Mouse (Mus musculus): ENCODE data around the gene Mipol1. TPM values are rescaled to one million over a fixed set of nuclear protein-coding genes. Genes with fewer than 3 reads are reported as not detected.

Gene Mipol1
- polyA plus RNA-seq, 1 experiment from 2014 or later: 5.0 TPM

DNA sequence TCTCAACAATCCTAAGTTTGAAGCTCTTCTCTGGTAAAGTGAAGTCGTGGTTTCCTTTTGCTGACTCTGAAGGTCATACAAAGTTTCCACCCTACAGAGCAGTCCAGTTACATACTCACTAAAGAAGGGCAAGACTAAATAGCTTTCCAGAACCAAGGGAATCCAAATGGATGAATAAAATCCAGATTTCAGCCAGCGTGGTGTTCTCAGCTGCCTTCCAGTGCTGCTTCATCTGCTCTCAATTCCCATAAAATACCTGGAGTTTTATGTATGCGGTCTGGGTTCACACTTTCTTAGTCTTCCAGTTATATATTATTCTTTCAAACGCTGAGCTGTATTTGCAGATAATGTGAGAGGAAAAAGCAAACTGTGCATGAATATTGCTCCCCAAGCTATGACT lies 280.9 kb downstream of the Mipol1 start:
- no peak overlapping the region for H3K27ac ChIP-seq (replicated peaks; ENCODE audit: low read depth, low read length)
- H3K9me3 ChIP-seq (ENCODE audit: control insufficient read depth, low read length): no peaks in the 10 kb centered on the region
- no peak for ATAC-seq (ENCODE audit: low FRiP score, low TSS enrichment)
- H3K36me3 ChIP-seq (ENCODE audit: control insufficient read depth, insufficient read depth, low read length): no peaks in the 10 kb centered on the region
- DNase-seq: no peak
- no peak overlapping the region for H3K9ac ChIP-seq (replicated peaks; ENCODE audit: low read length)
- no peak overlapping the region for H3K4me3 ChIP-seq (replicated peaks; ENCODE audit: low read depth, low read length)
- 91% methylated on average over 4 of the region's 4 CpGs for WGBS
- no peaks in the 10 kb centered on the region for H3K4me1 ChIP-seq (ENCODE audit: control insufficient read depth, insufficient read depth, low read length)
- H3K4me2 ChIP-seq (ENCODE audit: low read length): no peak overlapping the region
- H3K27me3 ChIP-seq (ENCODE audit: control insufficient read depth, insufficient read depth, low read length): no peaks in the 10 kb centered on the region

DNA sequence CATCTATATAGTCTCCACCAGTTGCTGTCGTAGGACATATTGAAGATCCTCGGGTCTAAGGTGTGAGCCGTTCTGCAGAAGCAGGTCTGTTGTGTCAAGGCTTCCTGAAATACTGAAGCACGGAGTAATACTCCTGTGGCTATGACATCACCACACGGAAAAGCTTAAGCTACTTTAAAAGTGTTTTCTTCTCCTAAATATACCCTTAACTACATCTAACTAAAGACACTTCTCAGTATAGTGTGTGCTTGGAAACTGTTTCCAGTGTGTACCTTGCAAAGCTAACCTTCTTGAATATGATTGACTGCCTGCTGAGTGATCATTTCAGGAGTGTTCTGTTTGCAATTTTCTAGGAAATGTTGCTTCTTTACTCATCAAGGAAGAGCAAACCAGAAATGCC lies 281.3 kb downstream of the Mipol1 start:
- 92% methylated on average over 5 of the region's 5 CpGs for WGBS
- H3K27me3 ChIP-seq (ENCODE audit: control insufficient read depth, insufficient read depth, low read length): no peaks in the 10 kb centered on the region

DNA sequence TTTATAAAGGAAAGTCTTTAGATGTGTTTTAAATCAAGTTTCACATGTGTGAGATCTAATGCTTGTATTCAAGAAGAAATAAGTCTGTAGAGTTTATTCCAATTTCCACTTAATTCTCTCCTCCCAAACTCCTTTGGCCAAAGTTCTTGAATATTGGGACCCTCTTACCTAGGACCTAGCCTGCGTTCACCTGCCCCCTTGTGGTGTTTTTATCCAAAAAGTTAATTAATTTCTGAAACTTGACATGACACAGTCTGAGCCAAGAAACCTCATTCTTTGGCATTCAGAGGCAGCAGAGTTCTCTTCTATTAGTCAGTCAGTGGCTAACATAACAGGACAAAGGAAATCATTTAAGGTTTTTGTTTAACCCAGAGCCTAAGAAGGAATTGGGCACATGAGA lies 284.3 kb downstream of the Mipol1 start:
- no peak overlapping the region for H3K27ac ChIP-seq (replicated peaks; ENCODE audit: low read depth, low read length)
- H3K27me3 ChIP-seq (ENCODE audit: control insufficient read depth, insufficient read depth, low read length): no peaks in the 10 kb centered on the region
- no peak overlapping the region for H3K4me3 ChIP-seq (replicated peaks; ENCODE audit: low read depth, low read length)
- H3K9me3 ChIP-seq (ENCODE audit: control insufficient read depth, low read length): no peaks in the 10 kb centered on the region
- no peak overlapping the region for H3K9ac ChIP-seq (replicated peaks; ENCODE audit: low read length)
- DNase-seq (no peak), ATAC-seq (ENCODE audit: low FRiP score, low TSS enrichment) (no peak)
- WGBS: 57% methylated on average over 1 of the region's 1 CpGs
- H3K4me2 ChIP-seq (ENCODE audit: low read length): no peak overlapping the region
- H3K4me1 ChIP-seq (ENCODE audit: control insufficient read depth, insufficient read depth, low read length): no peaks in the 10 kb centered on the region
- no peaks in the 10 kb centered on the region for H3K36me3 ChIP-seq (ENCODE audit: control insufficient read depth, insufficient read depth, low read length)

More for the DNA sequence above, 281.3 kb downstream of the Mipol1 start:
- Histone ChIP-seq H3K4me1 (ENCODE audit: control insufficient read depth, insufficient read depth, low read length) (no peaks in the 10 kb centered on the region), H3K4me3 (replicated peaks; ENCODE audit: low read depth, low read length) (no peak overlapping the region), H3K27ac (replicated peaks; ENCODE audit: low read depth, low read length) (no peak overlapping the region), H3K9me3 (ENCODE audit: control insufficient read depth, low read length) (no peaks in the 10 kb centered on the region), H3K36me3 (ENCODE audit: control insufficient read depth, insufficient read depth, low read length) (no peaks in the 10 kb centered on the region), H3K9ac (replicated peaks; ENCODE audit: low read length) (no peak overlapping the region), H3K4me2 (ENCODE audit: low read length) (no peak overlapping the region)
- no peak for ATAC-seq (ENCODE audit: low FRiP score, low TSS enrichment)
- no peak for DNase-seq

DNA sequence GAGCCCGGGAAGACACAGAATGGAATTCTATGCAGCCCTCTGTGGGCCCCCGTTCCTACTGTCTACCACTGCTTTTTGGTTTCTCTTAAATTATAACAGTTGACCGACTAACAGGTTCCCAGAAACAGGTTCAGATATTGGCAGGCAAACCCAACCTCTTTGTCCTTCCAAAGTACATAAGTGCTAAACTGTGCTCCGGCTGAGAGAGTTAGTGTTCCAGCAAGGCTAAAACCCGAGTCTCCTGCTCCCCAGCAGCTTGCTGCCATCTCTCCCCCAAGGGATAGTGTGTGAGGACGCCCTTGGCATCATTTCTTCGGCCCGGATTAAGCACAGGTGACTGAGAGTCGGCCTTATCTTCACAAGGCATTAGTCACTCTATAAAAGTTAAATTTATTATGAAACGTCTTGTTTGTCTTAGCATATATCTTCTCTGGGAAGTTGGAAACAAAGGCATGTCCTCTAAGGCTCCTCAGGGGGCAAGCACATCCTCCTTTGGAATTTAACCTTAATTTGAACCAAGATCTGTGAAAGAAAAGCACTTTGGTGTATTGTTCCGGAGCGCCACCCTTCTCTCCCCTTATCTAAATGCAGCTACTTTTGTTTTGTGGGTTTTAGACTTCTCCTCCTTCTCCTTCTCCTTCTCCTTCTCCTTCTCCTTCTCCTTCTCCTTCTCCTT lies 285.6 kb downstream of the Mipol1 start:
- DNase-seq: no peak
- H3K4me3 ChIP-seq (replicated peaks; ENCODE audit: low read depth, low read length): no peak overlapping the region
- H3K9ac ChIP-seq (replicated peaks; ENCODE audit: low read length): no peak overlapping the region
- ATAC-seq (ENCODE audit: low FRiP score, low TSS enrichment): no peak
- no peak overlapping the region for H3K27ac ChIP-seq (replicated peaks; ENCODE audit: low read depth, low read length)
- no peaks in the 10 kb centered on the region for H3K27me3 ChIP-seq (ENCODE audit: control insufficient read depth, insufficient read depth, low read length)
- WGBS: 44% methylated on average over 12 of the region's 12 CpGs
- no peaks in the 10 kb centered on the region for H3K4me1 ChIP-seq (ENCODE audit: control insufficient read depth, insufficient read depth, low read length)
- no peaks in the 10 kb centered on the region for H3K9me3 ChIP-seq (ENCODE audit: control insufficient read depth, low read length)
- no peak overlapping the region for H3K4me2 ChIP-seq (ENCODE audit: low read length)
- H3K36me3 ChIP-seq (ENCODE audit: control insufficient read depth, insufficient read depth, low read length): no peaks in the 10 kb centered on the region

DNA sequence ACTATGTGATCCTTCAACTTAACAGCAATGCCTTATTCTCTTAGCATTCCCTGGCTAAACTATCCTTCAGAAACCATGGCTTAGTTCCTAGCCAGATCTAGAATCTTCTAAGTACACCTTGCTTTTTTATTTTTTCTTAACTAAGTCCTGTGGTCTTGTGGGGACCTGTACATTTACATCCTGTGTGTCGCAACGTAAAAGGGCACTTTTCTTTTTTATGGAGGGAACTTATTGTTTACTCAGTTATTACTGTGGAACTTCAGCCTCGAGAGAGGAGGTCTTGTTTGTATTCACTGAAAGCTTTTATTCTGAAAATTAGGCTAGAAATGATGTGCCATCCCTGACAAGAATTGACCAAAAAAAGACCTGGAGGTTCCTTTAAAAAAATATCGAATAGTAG lies 298.1 kb downstream of the Mipol1 start:
- Histone ChIP-seq H3K27ac (replicated peaks; ENCODE audit: low read depth, low read length) (no peak overlapping the region), H3K36me3 (ENCODE audit: control insufficient read depth, insufficient read depth, low read length) (no peaks in the 10 kb centered on the region), H3K9ac (replicated peaks; ENCODE audit: low read length) (no peak overlapping the region), H3K9me3 (ENCODE audit: control insufficient read depth, low read length) (no peaks in the 10 kb centered on the region), H3K4me3 (replicated peaks; ENCODE audit: low read depth, low read length) (no peak overlapping the region), H3K27me3 (ENCODE audit: control insufficient read depth, insufficient read depth, low read length) (peaks cover 58% of the 10 kb centered on the region), H3K4me1 (ENCODE audit: control insufficient read depth, insufficient read depth, low read length) (no peaks in the 10 kb centered on the region), H3K4me2 (ENCODE audit: low read length) (no peak overlapping the region)
- no peak for DNase-seq
- no peak for ATAC-seq (ENCODE audit: low FRiP score, low TSS enrichment)
- 85% methylated on average over 4 of the region's 4 CpGs for WGBS

DNA sequence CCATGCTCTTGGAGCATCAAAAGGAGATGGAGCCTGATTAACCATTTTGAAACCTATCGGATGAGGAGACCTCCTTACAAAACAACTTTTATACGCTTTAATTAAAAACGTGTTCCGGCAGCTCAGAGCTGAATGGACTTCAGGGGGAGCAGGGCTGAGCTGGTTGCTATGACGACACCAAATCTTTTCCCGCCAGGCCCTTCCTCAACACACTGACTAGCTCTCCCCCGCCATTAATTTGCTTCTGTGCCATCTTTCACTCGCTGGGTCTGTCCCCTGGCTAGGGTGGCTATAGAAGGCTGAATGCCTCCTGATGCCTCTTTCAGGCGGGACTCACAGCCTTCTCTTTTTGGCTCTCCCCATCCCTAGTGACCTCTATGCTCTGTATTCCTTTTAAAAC lies 300.2 kb downstream of the Mipol1 start:
- Histone ChIP-seq H3K4me1 (ENCODE audit: control insufficient read depth, insufficient read depth, low read length) (peaks cover 3% of the 10 kb centered on the region; the same call in 1 of the 2 replicates), H3K4me3 (replicated peaks; ENCODE audit: low read depth, low read length) (no peak overlapping the region), H3K9ac (replicated peaks; ENCODE audit: low read length) (no peak overlapping the region), H3K4me2 (ENCODE audit: low read length) (no peak overlapping the region), H3K27me3 (ENCODE audit: control insufficient read depth, insufficient read depth, low read length) (peaks cover 79% of the 10 kb centered on the region), H3K27ac (replicated peaks; ENCODE audit: low read depth, low read length) (no peak overlapping the region), H3K36me3 (ENCODE audit: control insufficient read depth, insufficient read depth, low read length) (no peaks in the 10 kb centered on the region), H3K9me3 (ENCODE audit: control insufficient read depth, low read length) (no peaks in the 10 kb centered on the region)
- DNase-seq (peak; percentile 70), ATAC-seq (ENCODE audit: low FRiP score, low TSS enrichment) (0 out of 2 replicates have a peak, but pooled peaks have one; percentile 43)
- WGBS: 2% methylated on average over 9 of the region's 9 CpGs

DNA sequence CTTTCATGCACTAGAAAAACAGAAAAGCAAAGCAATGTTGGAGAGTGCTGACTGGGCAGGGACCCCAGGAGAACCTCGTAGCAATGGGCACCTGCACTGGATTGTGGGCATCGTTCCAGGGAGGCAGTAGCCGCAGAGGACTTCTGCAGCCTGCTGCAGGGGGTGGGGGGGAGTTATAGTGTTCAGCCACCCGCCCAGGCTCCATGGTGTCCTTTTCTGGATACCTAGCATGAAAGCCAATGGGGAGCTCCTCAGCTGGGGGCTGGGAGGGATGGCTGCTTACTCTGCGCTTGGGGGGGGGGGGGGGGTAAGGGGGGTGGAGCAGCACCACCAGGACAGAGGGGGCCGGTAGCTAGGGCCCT lies 304.3 kb downstream of the Mipol1 start:
- Histone ChIP-seq H3K4me3 (replicated peaks; ENCODE audit: low read depth, low read length) (no peak overlapping the region), H3K9ac (replicated peaks; ENCODE audit: low read length) (no peak overlapping the region), H3K4me1 (ENCODE audit: control insufficient read depth, insufficient read depth, low read length) (peaks cover 9% of the 10 kb centered on the region; the same call in 1 of the 2 replicates), H3K36me3 (ENCODE audit: control insufficient read depth, insufficient read depth, low read length) (no peaks in the 10 kb centered on the region), H3K27me3 (ENCODE audit: control insufficient read depth, insufficient read depth, low read length) (peaks cover 82% of the 10 kb centered on the region), H3K4me2 (ENCODE audit: low read length) (peak overlapping the region; percentile 26; the same call in 1 of the 2 replicates), H3K9me3 (ENCODE audit: control insufficient read depth, low read length) (no peaks in the 10 kb centered on the region), H3K27ac (replicated peaks; ENCODE audit: low read depth, low read length) (0 out of 2 replicates have a peak overlapping the region, but pooled peaks have one; percentile 55)
- 2% methylated on average over 5 of the region's 6 CpGs for WGBS
- ATAC-seq (ENCODE audit: low FRiP score, low TSS enrichment) (peak; percentile 32; the same call in 1 of the 2 replicates), DNase-seq (no peak)

DNA sequence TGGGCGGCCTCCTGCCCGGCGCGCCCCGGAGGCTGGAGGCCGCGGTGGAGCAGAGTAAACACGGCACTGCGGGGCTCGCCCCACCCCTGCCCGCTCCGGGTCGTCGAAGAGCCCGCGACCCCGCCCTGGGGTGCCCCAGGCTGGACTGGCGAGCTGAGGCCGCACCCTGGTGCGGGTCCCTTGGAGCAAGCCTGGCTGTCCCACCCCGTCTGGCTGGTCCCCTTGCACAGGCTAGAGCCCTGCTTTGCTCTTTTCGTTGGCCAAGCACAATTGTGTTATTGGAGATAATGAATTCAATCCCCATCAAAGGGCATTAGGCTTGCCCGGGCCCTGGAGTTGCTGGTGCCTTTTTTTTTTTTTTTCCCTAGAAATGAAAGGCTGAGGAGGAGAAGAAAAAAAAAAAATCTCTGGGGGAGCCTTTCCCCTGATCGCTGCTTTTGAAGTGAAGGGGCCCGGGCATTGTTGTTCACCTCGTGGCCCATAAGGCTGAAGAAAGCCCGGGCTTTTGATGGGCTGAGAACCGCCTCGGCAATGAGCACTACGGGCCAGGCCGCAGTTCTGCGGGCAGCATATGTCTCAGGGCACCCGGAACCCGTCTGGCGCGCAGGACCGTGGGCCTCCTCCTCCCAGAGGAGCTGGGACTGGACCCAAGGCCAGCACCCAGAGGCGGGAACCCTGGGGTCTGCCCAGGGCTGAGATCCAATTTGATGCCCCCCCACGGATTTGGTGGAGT lies 304.8 kb downstream of the Mipol1 start:
- peak; percentile 62 for ATAC-seq (ENCODE audit: low FRiP score, low TSS enrichment)
- peak overlapping the region; percentile 26; the same call in 1 of the 2 replicates for H3K4me2 ChIP-seq (ENCODE audit: low read length)

More for the DNA sequence above, 304.8 kb downstream of the Mipol1 start:
- Histone ChIP-seq H3K36me3 (ENCODE audit: control insufficient read depth, insufficient read depth, low read length) (no peaks in the 10 kb centered on the region), H3K27me3 (ENCODE audit: control insufficient read depth, insufficient read depth, low read length) (peaks cover 86% of the 10 kb centered on the region), H3K27ac (replicated peaks; ENCODE audit: low read depth, low read length) (peak overlapping the region; percentile 55; the same call in 1 of the 2 replicates), H3K9me3 (ENCODE audit: control insufficient read depth, low read length) (no peaks in the 10 kb centered on the region), H3K4me1 (ENCODE audit: control insufficient read depth, insufficient read depth, low read length) (peaks cover 9% of the 10 kb centered on the region; the same call in 1 of the 2 replicates), H3K4me3 (replicated peaks; ENCODE audit: low read depth, low read length) (0 out of 2 replicates have a peak overlapping the region, but pooled peaks have one; percentile 10), H3K9ac (replicated peaks; ENCODE audit: low read length) (no peak overlapping the region)
- peak; percentile 64 for DNase-seq
- under 1% methylated on average over 32 of the region's 39 CpGs for WGBS
